Mouse (Mus musculus) testis, postnatal 10 days (tissue): ENCODE measurements around the gene 4933412E24Rik.

Experiments used
- DNase-seq: peaks from one replicate; pipeline ENCODE4 v3.0.0; 2021; ENCODE audit warnings: low spot score

4933412E24Rik gene

DNA sequence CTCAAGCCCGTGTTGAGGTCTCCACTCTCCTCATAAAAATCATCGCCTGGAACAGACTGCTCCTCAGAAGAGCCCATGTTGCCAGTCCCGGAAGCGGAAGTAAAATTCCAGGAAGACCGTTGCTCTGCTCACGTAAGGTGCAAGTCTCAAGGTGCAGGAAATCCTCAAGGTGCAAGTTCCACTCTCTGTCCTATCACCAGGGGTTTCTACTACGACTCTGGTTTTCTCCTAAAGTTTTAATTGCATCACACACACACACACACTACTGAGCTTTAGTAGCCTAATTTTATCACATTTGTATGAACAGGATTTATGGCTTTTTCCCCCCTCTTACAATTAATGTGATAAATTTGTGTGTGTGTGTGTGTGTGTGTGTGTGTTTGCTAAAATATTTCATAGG is at the start of gene 4933412E24Rik:
4933412E24Rik (minus strand) TSS at position 101 of the 400 bp plus-strand sequence.
- DNase-seq, result no peak

DNA sequence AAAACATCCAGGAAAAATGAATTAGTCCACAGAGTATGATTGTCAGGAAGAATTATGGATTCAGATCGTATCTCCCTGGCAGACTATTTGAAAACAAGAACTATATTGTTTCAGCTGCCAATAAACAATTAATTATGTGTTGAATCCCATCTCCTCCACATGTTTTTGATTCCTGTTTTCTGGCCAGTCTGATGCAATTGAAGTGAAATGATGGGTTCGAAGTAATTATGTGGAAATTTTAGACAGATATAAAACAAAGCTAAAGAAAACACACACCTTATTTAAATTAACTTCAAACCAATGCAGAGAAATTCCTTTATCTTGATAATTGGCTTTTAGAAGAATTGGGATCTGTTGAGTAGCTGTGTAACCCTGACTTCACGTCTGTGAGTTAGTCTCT is 14.3 kb upstream of the 4933412E24Rik start:
- no peak for DNase-seq

DNA sequence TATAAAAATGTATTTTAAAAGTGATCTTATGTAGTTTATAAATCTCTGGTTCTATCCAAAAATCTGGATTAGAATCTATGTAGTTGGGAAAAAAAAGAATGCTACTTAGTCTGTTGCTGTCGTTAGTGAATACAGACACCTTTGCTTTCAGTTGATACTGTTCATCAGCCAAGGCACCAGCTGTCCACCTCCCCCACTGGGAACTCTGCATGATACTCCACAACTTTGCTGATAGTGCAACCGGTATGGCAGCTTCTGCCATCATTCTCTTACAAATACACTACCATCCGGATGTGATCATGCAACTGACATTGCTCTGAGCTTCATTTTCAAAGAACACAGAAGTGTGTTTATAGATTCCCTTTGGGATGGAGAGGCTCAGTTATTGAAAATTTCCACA is 4.8 kb upstream of the 4933412E24Rik start:
- DNase-seq, result no peak

DNA sequence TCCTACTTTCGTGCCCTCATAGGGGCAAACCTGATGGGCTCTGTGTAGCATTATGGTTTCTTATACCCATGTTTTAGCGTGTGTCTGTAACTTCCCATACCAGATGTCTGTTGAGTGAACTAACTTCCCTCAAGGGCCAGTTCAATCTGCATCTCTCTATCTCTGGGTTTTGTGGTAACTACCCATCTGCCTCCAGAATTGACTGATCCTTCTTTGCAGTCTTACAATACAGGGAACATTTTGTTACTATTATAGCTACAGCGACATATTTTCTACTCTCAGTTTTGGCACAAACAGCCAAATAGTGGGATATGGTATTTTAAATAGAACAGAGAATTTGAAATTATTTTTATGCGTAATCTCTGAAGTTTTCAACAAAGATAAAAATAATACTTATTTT is 6.2 kb downstream of the 4933412E24Rik start:
- DNase-seq, result no peak

DNA sequence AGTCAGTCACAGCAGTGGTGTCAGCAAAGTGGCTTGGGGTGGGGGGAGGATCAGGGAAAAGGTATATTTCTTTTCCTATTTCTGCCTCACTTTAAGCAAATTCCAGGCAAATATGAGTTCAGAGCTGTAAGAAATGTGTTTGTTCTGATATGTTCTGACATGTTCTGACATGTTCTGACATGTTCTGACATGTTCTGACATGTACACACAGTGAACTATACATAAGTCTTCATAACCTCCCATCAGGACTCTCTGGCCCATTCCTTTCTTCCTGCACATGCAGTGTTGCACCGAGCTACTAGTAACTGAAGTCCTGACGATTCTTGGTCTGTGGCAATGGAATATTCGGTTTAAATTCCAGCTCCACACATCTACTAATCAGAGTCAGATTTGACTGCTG is 6.8 kb downstream of the 4933412E24Rik start:
- DNase-seq, result no peak

DNA sequence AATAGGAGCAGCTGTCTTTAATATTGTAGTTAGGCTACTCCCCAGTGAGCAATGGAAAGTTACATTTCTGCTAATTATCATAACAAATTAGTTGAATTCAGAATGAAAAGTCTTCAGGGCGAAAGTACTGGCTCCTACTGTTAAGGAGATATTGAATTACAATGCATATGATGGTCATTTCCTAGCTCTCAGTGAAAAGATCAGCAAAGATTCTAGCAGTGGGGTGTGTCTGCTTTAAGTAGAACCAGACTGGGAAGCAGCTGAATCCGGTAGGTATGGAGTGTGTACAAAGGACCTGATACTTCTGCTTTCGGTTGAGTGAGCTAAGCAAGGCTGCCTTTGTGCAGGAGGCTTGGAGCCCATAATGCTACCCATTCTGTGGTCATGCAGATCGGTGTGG is 32.6 kb downstream of the 4933412E24Rik start:
- no peak for DNase-seq

DNA sequence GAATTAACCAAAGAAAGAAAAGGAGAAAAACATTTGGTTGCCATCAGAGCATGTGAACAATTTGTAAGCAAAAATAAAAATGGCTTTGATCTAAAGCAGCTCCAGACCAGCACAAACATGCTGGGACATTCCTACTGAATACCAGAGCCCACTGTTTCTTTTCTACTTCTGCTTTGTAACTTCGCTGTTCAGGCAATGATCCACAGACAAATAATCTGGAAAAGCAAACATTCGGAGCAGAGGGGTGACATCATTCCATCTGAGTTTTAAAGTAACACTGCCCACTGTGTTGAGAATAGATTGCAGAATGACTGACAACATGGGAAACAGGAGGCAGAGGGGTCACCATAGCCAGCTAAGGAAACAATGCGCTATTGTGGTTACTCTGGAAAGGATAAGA is 41.1 kb downstream of the 4933412E24Rik start:
- no peak for DNase-seq

DNA sequence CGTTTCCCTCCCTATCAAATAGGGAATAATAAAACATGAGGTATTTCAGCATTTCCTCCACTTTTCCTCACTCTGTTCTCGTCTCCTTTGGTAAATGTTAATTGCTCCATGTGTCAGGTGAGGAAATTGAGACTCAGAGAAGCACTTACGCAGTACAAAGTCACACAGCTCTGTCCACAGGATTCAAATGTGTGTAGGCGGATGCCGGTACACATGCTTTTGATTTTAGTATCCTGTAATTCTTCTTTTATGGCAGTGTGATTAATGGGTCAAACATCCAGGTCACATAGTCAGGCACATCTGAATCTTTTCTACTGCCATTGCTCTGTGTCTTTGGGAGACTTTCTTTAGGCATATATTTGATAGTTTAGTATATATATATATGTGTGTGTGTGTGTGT is 41.8 kb downstream of the 4933412E24Rik start:
- no peak for DNase-seq

DNA sequence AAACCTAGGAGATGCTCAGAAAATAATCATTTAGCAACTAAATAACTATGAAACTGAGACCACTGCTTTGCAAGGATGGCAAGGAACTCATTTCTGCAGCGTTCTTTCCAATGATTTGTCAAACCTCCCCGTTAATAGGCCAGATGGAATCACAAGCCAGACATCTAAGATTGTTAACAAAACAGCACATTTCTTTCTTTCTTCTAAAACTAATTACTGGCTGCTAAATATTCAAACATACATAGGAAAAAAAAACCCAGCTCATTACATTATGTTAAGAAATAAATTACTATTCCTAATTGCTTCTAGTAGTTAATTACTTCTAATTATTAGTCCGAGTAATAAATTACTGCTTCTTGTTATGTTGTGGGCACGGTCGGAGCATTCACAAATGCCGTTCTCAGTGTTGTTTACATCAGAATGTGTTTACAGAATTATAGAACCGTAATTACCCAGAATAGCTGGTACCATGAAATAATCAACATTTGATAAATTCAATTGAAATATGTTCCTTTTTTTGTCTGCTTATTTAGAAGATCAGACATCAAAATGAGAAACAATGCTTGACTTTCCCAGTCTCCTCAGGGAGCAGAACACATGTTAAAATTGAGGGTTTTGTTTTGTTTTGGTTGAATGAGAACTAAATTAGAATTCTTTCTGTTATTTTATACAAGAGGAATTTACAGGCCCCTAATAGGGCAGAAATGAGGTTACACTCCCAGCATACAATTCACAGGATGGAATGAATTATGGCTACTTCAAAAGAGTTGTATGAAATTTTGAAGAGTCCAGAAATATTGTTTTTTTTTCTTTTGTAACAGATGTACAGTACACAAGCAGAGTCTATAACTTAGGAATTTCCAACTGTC is 42.5 kb downstream of the 4933412E24Rik start:
- DNase-seq, result no peak
